Mouse (Mus musculus) E14TG2a.4 (cell line): ENCODE results near the gene Parp6.
A peak's percentile ranks its signal among the peaks of the same experiment; 100 is the strongest.

Experiments
- H3K27me3 ChIP-seq: 2 replicates; pipeline ENCODE4 v1.6.1; 2014; ENCODE audit warnings: low read length, control low read depth; ENCODE audit not compliant: insufficient read depth
- H3K36me3 ChIP-seq: 2 replicates; pipeline ENCODE4 v1.6.1; 2014; ENCODE audit warnings: low read length, control low read depth; ENCODE audit not compliant: insufficient read depth
- H3K4me1 ChIP-seq: replicated peaks from 2 replicates; pipeline ENCODE4 v1.6.1; 2014; ENCODE audit warnings: low read depth, low read length, control low read depth
- H3K4me3 ChIP-seq: replicated peaks from 2 replicates; pipeline ENCODE4 v1.5.1; 2014; ENCODE audit warnings: mild to moderate bottlenecking, low read length
- H3K9me3 ChIP-seq: 2 replicates; pipeline ENCODE4 v1.6.1; 2014; ENCODE audit warnings: low read length, control low read depth
- CTCF ChIP-seq: conservative IDR thresholded peaks from 2 replicates; pipeline ENCODE4 v1.5.1; 2014; ENCODE audit warnings: low read length
- NANOG ChIP-seq: IDR thresholded peaks from 2 replicates; pipeline ENCODE4 v1.6.1; 2014; ENCODE audit warnings: borderline replicate concordance, low read length, mixed read lengths
- POU5F1 ChIP-seq: IDR thresholded peaks from 2 replicates; pipeline ENCODE4 v1.6.1; 2014; ENCODE audit warnings: low read length, borderline replicate concordance

Parp6 gene

GRCm38 (mm10) chr9:59589703-59590439, 27.2 kb upstream of the Parp6 start:
- H3K27me3 ChIP-seq: peaks cover 63% of the 10 kb centered on the region
- peaks cover 20% of the 10 kb centered on the region for H3K4me1 ChIP-seq
- TF ChIP-seq CTCF (no peak), NANOG (no peak), POU5F1 (no peak)
- no peaks in the 10 kb centered on the region for H3K36me3 ChIP-seq
- no peaks in the 10 kb centered on the region for H3K9me3 ChIP-seq
- H3K4me3 ChIP-seq: 0 out of 2 replicates have a peak overlapping the region, but pooled peaks have one; percentile 17

GRCm38 (mm10) chr9:59601661-59602060, 15.4 kb upstream of the Parp6 start:
- TF ChIP-seq POU5F1 (no peak), CTCF (no peak), NANOG (no peak)
- H3K36me3 ChIP-seq: no peaks in the 10 kb centered on the region
- no peaks in the 10 kb centered on the region for H3K9me3 ChIP-seq
- peaks cover 19% of the 10 kb centered on the region for H3K4me1 ChIP-seq
- peaks cover 66% of the 10 kb centered on the region for H3K27me3 ChIP-seq
- no peak overlapping the region for H3K4me3 ChIP-seq

GRCm38 (mm10) chr9:59605967-59606366, 11.1 kb upstream of the Parp6 start:
- Histone ChIP-seq H3K4me3 (no peak overlapping the region), H3K27me3 (peaks cover 54% of the 10 kb centered on the region), H3K36me3 (no peaks in the 10 kb centered on the region), H3K4me1 (peaks cover 19% of the 10 kb centered on the region), H3K9me3 (no peaks in the 10 kb centered on the region)
- TF ChIP-seq POU5F1: no peak
- no peak for TF ChIP-seq CTCF
- TF ChIP-seq NANOG: no peak

GRCm38 (mm10) chr9:59610950-59611349, 6.1 kb upstream of the Parp6 start:
- peaks cover 10% of the 10 kb centered on the region for H3K27me3 ChIP-seq
- no peaks in the 10 kb centered on the region for H3K9me3 ChIP-seq
- no peaks in the 10 kb centered on the region for H3K36me3 ChIP-seq
- peaks cover 47% of the 10 kb centered on the region for H3K4me1 ChIP-seq
- no peak for TF ChIP-seq CTCF
- TF ChIP-seq NANOG: no peak
- no peak for TF ChIP-seq POU5F1
- no peak overlapping the region for H3K4me3 ChIP-seq

- Histone ChIP-seq H3K36me3 (no peaks in the 10 kb centered on the region), H3K27me3 (0 out of 2 replicates have a peak, but pooled peaks cover under 1% of the 10 kb centered on the region), H3K9me3 (no peaks in the 10 kb centered on the region), H3K4me3 (peak overlapping the region; percentile 96; the same call in 1 of the 2 replicates), H3K4me1 (peaks cover 62% of the 10 kb centered on the region)
- TF ChIP-seq CTCF (no peak), NANOG (no peak)
Observed at GRCm38 (mm10) chr9:59615797-59616196, 1.3 kb upstream of the Parp6 start.

- Histone ChIP-seq H3K4me3 (peak overlapping the region; percentile 96), H3K4me1 (peaks cover 49% of the 10 kb centered on the region), H3K9me3 (no peaks in the 10 kb centered on the region), H3K36me3 (peaks cover 3% of the 10 kb centered on the region), H3K27me3 (no peaks in the 10 kb centered on the region)
- TF ChIP-seq CTCF (no peak), NANOG (no peak), POU5F1 (no peak)
Observed at GRCm38 (mm10) chr9:59617307-59617973, 356 bp downstream of the Parp6 start.

GRCm38 (mm10) chr9:59638372-59638771, 21.3 kb downstream of the Parp6 start:
- TF ChIP-seq POU5F1 (no peak), CTCF (no peak), NANOG (no peak)
- Histone ChIP-seq H3K4me3 (no peak overlapping the region), H3K4me1 (no peaks in the 10 kb centered on the region), H3K9me3 (no peaks in the 10 kb centered on the region), H3K27me3 (no peaks in the 10 kb centered on the region), H3K36me3 (peaks cover 72% of the 10 kb centered on the region)

GRCm38 (mm10) chr9:59639936-59640335, 22.9 kb downstream of the Parp6 start:
- Histone ChIP-seq H3K36me3 (peaks cover 59% of the 10 kb centered on the region), H3K27me3 (no peaks in the 10 kb centered on the region), H3K4me1 (no peaks in the 10 kb centered on the region), H3K4me3 (no peak overlapping the region), H3K9me3 (no peaks in the 10 kb centered on the region)
- no peak for TF ChIP-seq NANOG
- no peak for TF ChIP-seq POU5F1
- no peak for TF ChIP-seq CTCF

GRCm38 (mm10) chr9:59641320-59641719, 24.2 kb downstream of the Parp6 start:
- TF ChIP-seq NANOG: no peak
- TF ChIP-seq POU5F1: no peak
- TF ChIP-seq CTCF: no peak
- Histone ChIP-seq H3K27me3 (no peaks in the 10 kb centered on the region), H3K4me1 (no peaks in the 10 kb centered on the region), H3K36me3 (peaks cover 49% of the 10 kb centered on the region), H3K9me3 (no peaks in the 10 kb centered on the region), H3K4me3 (no peak overlapping the region)
